Mouse (Mus musculus): ENCODE results near the gene Zbtb20. TPM values are rescaled to one million over a fixed set of nuclear protein-coding genes. Genes with fewer than 3 reads are reported as not detected.

The Zbtb20 gene
- polyA plus RNA-seq, 1 experiment from 2014 or later = 21.8 TPM

DNA sequence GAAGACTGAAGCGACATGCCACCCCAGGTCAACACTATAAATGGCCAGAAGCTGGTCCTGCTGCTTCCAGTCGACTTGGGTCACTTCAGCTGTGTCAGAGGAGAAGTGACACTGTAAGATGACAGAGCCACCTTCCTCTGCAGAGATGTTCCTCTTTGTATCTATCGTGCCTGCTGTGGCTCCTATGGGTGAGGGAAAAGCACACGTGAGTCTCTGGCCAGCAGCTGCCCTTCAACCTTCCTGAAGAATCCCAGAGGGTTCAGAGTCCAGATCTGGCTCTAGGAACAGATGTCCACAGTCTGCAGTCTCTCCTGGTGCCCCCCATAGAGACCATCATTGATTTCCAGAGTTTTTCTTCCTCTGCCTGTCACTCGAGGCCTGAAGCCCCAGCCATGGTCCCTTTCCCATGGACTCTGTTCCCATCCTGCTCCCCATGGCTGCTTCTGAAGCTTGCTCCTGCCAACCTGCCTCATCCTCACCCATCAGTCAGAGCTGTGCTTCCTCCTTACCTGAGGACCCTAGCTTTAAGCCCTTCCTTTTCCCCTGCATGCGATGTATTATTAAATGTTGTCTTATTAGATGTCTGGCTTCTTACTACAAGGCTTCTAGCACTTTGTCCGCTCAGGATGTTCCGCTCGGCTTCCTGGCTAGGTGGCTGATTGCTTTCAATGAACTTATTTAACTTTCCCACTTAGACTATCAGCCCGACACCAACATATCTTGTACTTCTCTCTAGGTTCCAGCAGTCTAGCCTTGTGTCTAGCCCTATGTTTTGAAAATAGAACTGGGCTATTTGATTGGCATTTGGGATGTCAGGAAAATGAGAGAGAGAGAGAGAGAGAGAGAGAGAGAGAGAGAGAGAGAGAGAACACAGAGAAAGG lies 786.7 kb downstream of the Zbtb20 start:
- Histone ChIP-seq H3K9ac (ENCODE audit: low read length) (no peak overlapping the region), H3K4me1 (replicated peaks; ENCODE audit: control insufficient read depth, insufficient read depth, low read length) (no peaks in the 10 kb centered on the region), H3K9me3 (ENCODE audit: control insufficient read depth, low read length) (no peaks in the 10 kb centered on the region), H3K27ac (ENCODE audit: low read length) (no peak overlapping the region), H3K36me3 (ENCODE audit: control insufficient read depth, insufficient read depth, low read length) (no peaks in the 10 kb centered on the region), H3K4me3 (ENCODE audit: low read length) (no peak overlapping the region), H3K4me2 (ENCODE audit: low read depth, low read length) (no peak overlapping the region), H3K27me3 (ENCODE audit: control insufficient read depth, insufficient read depth, low read depth, low read length) (no peaks in the 10 kb centered on the region)
- no peak for ATAC-seq (ENCODE audit: low read depth)
- WGBS = 77% methylated on average over 10 of the region's 10 CpGs

DNA sequence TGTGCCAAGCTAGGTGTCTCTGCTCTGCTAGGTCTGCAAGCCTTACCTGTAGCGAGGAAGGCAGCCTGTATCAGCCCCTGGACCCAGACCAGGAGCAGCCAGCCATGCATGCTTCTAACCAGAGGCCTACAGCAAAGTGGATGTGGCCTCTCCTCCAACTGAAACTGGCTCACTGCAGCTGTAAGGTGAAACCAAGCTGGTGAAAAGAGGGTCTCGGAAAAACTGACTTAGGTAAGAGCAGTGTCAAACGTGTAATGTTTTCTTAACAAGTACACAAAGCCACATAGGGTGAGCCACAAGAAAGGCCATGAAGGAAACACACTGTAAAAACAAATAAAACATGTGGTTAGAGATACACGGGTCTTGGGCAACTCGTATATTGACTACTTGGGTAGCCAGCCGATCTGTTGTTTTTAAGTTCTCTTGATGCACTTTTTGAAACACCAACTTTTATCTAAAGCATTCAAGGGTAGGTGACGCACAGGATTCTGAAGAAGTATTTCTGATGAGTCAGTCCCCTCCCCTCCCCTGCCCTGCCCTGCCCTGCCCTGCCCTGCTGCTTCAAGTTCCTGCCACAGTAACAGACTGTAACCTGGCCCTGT lies 788.4 kb downstream of the Zbtb20 start, which contains the start of gene Tigit:
Tigit (minus strand) TSS at position 169 of the 602 bp plus-strand sequence.
- ATAC-seq (ENCODE audit: low read depth) = no peak
- Histone ChIP-seq H3K36me3 (ENCODE audit: control insufficient read depth, insufficient read depth, low read length) (no peaks in the 10 kb centered on the region), H3K4me2 (ENCODE audit: low read depth, low read length) (no peak within 1 kb of the TSS), H3K4me1 (replicated peaks; ENCODE audit: control insufficient read depth, insufficient read depth, low read length) (no peaks in the 10 kb centered on the region), H3K27ac (ENCODE audit: low read length) (no peak within 1 kb of the TSS), H3K9ac (ENCODE audit: low read length) (no peak within 1 kb of the TSS), H3K27me3 (ENCODE audit: control insufficient read depth, insufficient read depth, low read depth, low read length) (no peaks in the 10 kb centered on the region), H3K4me3 (ENCODE audit: low read length) (no peak within 1 kb of the TSS), H3K9me3 (ENCODE audit: control insufficient read depth, low read length) (no peaks in the 10 kb centered on the region)
- 52% methylated on average over 7 of the region's 7 CpGs for WGBS

DNA sequence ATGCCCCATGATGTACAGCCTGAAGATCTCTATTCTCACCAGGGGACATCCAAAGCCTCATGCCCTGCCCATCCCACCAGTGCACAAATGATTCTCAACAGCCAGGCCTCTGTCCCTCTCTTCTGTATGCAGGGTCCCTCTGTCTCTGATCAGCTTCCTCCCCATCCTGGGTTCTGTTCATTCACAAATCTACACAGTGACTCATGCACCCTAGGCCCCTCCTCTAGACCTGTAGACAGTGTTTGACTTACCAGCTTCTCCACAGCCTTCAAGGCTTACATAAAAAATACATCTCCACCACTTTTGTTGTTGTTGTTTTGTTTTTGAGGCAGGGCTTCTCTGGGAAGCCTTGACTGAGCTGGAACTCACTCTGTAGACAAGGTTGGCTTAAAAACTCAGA lies 789.2 kb downstream of the Zbtb20 start:
- H3K36me3 ChIP-seq (ENCODE audit: control insufficient read depth, insufficient read depth, low read length) = no peaks in the 10 kb centered on the region
- H3K27me3 ChIP-seq (ENCODE audit: control insufficient read depth, insufficient read depth, low read depth, low read length) = no peaks in the 10 kb centered on the region
- H3K4me1 ChIP-seq (replicated peaks; ENCODE audit: control insufficient read depth, insufficient read depth, low read length) = no peaks in the 10 kb centered on the region
- H3K27ac ChIP-seq (ENCODE audit: low read length) = no peak overlapping the region
- no peak overlapping the region for H3K9ac ChIP-seq (ENCODE audit: low read length)
- ATAC-seq (ENCODE audit: low read depth) = no peak
- no peak overlapping the region for H3K4me3 ChIP-seq (ENCODE audit: low read length)
- H3K4me2 ChIP-seq (ENCODE audit: low read depth, low read length) = no peak overlapping the region
- no peaks in the 10 kb centered on the region for H3K9me3 ChIP-seq (ENCODE audit: control insufficient read depth, low read length)

DNA sequence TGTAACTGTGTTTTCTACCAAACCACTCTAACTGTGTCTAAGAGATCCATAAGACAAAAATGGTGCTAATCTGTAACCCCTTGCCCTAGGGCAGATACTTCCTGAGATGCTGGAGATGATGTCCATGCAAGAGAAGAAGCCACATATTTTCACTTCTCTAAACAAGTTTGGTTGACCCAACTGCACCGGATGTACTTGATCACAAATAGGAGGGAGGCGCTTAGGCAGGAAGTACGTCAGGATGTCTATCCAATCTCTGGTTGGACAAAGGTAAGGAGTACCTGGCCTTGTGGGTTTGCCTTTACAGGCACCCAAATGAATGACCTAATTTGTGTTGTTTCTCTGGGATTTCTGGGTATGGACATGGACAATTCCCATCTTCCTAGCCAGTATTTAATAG lies 792.6 kb downstream of the Zbtb20 start:
- Histone ChIP-seq H3K4me1 (replicated peaks; ENCODE audit: control insufficient read depth, insufficient read depth, low read length) (no peaks in the 10 kb centered on the region), H3K27me3 (ENCODE audit: control insufficient read depth, insufficient read depth, low read depth, low read length) (no peaks in the 10 kb centered on the region), H3K9ac (ENCODE audit: low read length) (no peak overlapping the region), H3K27ac (ENCODE audit: low read length) (no peak overlapping the region), H3K9me3 (ENCODE audit: control insufficient read depth, low read length) (no peaks in the 10 kb centered on the region), H3K4me3 (ENCODE audit: low read length) (no peak overlapping the region), H3K4me2 (ENCODE audit: low read depth, low read length) (no peak overlapping the region), H3K36me3 (ENCODE audit: control insufficient read depth, insufficient read depth, low read length) (no peaks in the 10 kb centered on the region)
- WGBS = 94% methylated on average over 3 of the region's 3 CpGs
- no peak for ATAC-seq (ENCODE audit: low read depth)

DNA sequence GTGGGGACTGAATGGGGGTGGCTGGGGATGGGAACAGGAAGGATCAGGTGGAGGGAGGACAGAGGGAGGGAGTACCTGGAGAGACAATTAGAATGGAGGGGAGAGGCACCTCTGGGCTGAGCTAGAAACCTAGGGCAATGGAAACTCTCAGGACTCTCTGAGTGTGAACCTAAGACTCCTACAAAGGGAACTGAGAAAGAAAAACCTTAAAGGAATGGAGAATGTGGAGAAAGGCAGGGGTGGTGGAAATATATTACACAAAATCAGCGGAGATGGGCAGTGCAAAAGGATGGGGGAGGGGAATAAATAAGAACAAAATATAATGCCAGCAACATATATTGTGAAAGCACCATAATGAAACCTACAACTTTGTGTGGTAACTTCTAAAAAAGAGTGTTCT lies 796.3 kb downstream of the Zbtb20 start:
- no peaks in the 10 kb centered on the region for H3K27me3 ChIP-seq (ENCODE audit: control insufficient read depth, insufficient read depth, low read depth, low read length)
- ATAC-seq (ENCODE audit: low read depth) = no peak
- H3K9me3 ChIP-seq (ENCODE audit: control insufficient read depth, low read length) = no peaks in the 10 kb centered on the region
- no peaks in the 10 kb centered on the region for H3K4me1 ChIP-seq (replicated peaks; ENCODE audit: control insufficient read depth, insufficient read depth, low read length)
- H3K36me3 ChIP-seq (ENCODE audit: control insufficient read depth, insufficient read depth, low read length) = no peaks in the 10 kb centered on the region
- H3K4me3 ChIP-seq (ENCODE audit: low read length) = no peak overlapping the region
- no peak overlapping the region for H3K4me2 ChIP-seq (ENCODE audit: low read depth, low read length)
- no peak overlapping the region for H3K27ac ChIP-seq (ENCODE audit: low read length)
- WGBS = 84% methylated on average over 1 of the region's 1 CpGs
- H3K9ac ChIP-seq (ENCODE audit: low read length) = no peak overlapping the region

DNA sequence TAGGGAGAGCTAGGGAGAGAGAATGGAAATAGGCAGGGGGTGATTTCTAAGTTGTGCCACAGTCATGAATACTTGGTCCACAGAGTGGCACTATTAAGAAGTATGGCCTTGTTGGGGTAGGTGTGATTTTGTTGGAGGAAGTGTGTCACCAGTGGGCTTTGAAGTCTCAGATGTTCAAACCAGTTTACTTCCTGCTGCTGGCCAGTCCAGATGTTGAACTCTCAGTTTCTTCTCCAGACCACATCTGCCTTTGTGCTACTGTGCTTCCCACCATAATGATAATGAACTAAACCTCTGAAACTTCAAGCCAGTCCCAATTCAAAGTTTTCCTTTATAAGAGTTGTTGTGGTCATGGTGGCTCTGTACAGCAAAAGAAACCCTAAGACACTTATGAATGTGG lies 797.0 kb downstream of the Zbtb20 start:
- no peak for ATAC-seq (ENCODE audit: low read depth)
- Histone ChIP-seq H3K4me2 (ENCODE audit: low read depth, low read length) (no peak overlapping the region), H3K27me3 (ENCODE audit: control insufficient read depth, insufficient read depth, low read depth, low read length) (no peaks in the 10 kb centered on the region), H3K4me1 (replicated peaks; ENCODE audit: control insufficient read depth, insufficient read depth, low read length) (no peaks in the 10 kb centered on the region), H3K36me3 (ENCODE audit: control insufficient read depth, insufficient read depth, low read length) (no peaks in the 10 kb centered on the region), H3K4me3 (ENCODE audit: low read length) (no peak overlapping the region), H3K9me3 (ENCODE audit: control insufficient read depth, low read length) (no peaks in the 10 kb centered on the region), H3K9ac (ENCODE audit: low read length) (no peak overlapping the region), H3K27ac (ENCODE audit: low read length) (no peak overlapping the region)

DNA sequence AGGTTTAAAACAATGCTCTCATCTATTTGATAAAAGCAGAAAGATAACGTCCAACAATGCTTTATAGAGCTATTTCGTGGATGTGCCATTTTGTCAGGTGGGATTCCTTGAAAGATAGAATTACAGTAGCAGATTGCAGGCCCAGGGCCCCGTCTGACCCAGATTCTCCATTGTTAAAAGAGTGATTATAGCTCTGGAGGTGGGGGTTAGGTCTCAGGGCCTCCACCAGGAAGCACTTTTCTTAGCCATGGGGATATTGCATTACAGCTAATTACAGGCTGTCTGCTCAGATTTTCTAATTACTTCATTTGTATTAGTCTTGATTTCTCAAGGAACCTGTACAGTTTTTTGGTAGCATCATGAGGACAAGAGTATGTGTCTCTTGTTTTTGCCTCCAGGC lies 798.7 kb downstream of the Zbtb20 start:
- Histone ChIP-seq H3K4me1 (replicated peaks; ENCODE audit: control insufficient read depth, insufficient read depth, low read length) (no peaks in the 10 kb centered on the region), H3K27me3 (ENCODE audit: control insufficient read depth, insufficient read depth, low read depth, low read length) (no peaks in the 10 kb centered on the region), H3K36me3 (ENCODE audit: control insufficient read depth, insufficient read depth, low read length) (no peaks in the 10 kb centered on the region), H3K4me3 (ENCODE audit: low read length) (no peak overlapping the region), H3K4me2 (ENCODE audit: low read depth, low read length) (no peak overlapping the region), H3K9ac (ENCODE audit: low read length) (no peak overlapping the region), H3K9me3 (ENCODE audit: control insufficient read depth, low read length) (no peaks in the 10 kb centered on the region), H3K27ac (ENCODE audit: low read length) (no peak overlapping the region)
- no peak for ATAC-seq (ENCODE audit: low read depth)
- 75% methylated on average over 3 of the region's 3 CpGs for WGBS

DNA sequence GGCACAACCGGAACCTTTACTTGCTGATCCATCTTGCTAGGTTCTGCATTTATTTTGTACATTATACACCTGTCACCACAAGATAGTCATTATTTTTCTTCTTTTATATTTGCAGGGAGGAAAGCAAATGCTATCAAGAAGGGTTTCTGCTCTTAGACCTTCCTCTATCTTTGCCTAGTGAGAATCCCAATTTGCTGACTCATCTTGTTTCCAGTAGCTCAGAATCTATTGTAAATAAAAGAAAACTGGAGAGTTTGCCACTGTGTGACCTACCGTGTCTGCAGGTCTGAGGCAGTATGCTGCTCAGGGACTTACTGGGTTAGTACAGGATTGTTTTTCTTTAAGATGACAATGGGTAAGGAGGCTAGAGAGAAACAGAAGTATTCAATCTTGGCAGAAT lies 812.3 kb downstream of the Zbtb20 start:
- Histone ChIP-seq H3K9ac (ENCODE audit: low read length) (no peak overlapping the region), H3K27ac (ENCODE audit: low read length) (no peak overlapping the region), H3K4me2 (ENCODE audit: low read depth, low read length) (no peak overlapping the region), H3K9me3 (ENCODE audit: control insufficient read depth, low read length) (no peaks in the 10 kb centered on the region), H3K4me3 (ENCODE audit: low read length) (no peak overlapping the region), H3K4me1 (replicated peaks; ENCODE audit: control insufficient read depth, insufficient read depth, low read length) (no peaks in the 10 kb centered on the region), H3K36me3 (ENCODE audit: control insufficient read depth, insufficient read depth, low read length) (no peaks in the 10 kb centered on the region), H3K27me3 (ENCODE audit: control insufficient read depth, insufficient read depth, low read depth, low read length) (no peaks in the 10 kb centered on the region)
- 59% methylated on average over 2 of the region's 2 CpGs for WGBS
- no peak for ATAC-seq (ENCODE audit: low read depth)

DNA sequence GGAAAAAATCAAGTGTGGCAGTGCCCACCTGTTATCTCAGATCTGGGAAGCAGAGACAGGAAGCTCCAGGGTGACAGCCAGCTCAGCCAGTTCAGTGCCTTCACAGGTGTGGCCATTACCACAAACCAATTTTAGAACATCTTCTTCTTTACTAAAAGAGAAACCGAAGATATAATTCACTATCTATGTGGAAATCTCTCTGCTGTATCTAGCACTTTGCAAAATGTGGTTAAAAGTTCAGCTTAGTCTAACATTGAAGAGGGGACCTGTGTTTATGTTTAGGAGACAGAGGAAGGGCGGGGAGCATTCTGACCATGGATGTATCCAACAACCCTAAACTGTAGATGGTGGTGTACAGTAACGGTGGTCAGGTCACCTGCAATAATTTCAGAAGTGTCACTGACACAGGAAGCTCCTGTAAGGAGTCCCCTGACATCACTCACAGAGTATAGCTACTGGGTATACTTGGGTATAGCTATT lies 814.6 kb downstream of the Zbtb20 start:
- H3K27ac ChIP-seq (ENCODE audit: low read length) = no peak overlapping the region

More for the DNA sequence above, 814.6 kb downstream of the Zbtb20 start:
- H3K4me3 ChIP-seq (ENCODE audit: low read length) = no peak overlapping the region
- no peaks in the 10 kb centered on the region for H3K4me1 ChIP-seq (replicated peaks; ENCODE audit: control insufficient read depth, insufficient read depth, low read length)
- no peak overlapping the region for H3K4me2 ChIP-seq (ENCODE audit: low read depth, low read length)
- H3K27me3 ChIP-seq (ENCODE audit: control insufficient read depth, insufficient read depth, low read depth, low read length) = no peaks in the 10 kb centered on the region
- H3K9ac ChIP-seq (ENCODE audit: low read length) = no peak overlapping the region
- H3K9me3 ChIP-seq (ENCODE audit: control insufficient read depth, low read length) = no peaks in the 10 kb centered on the region
- ATAC-seq (ENCODE audit: low read depth) = no peak
- WGBS = 74% methylated on average over 3 of the region's 3 CpGs
- no peaks in the 10 kb centered on the region for H3K36me3 ChIP-seq (ENCODE audit: control insufficient read depth, insufficient read depth, low read length)

Data from lung, embryonic 16.5 days (tissue).